Mouse (Mus musculus) MEL (cell line): Measurements from ENCODE around the gene Sdsl. TPM values are rescaled to one million over a fixed set of nuclear protein-coding genes. Genes with fewer than 3 reads are reported as not detected.

Experiments
- DNase-seq: peaks from one replicate; pipeline ENCODE4 v3.0.0; 2011; ENCODE audit warnings: low read depth, low spot score
- H3K27ac ChIP-seq: 2 replicates; pipeline ENCODE4 v1.5.1; 2012; ENCODE audit warnings: low read depth, mild to moderate bottlenecking, control low read depth, low read length, moderate library complexity; ENCODE audit not compliant: control insufficient read depth
- H3K27me3 ChIP-seq, 2 experiments: fragments of 150-350 bp in 1 of 2; sonication (generic) in 1 of 2; 2 replicates each; pipeline ENCODE4 v1.6.1; 2012; ENCODE audit warnings: low read length in 2 of 2, mild to moderate bottlenecking in 2 of 2, improper control_type of control experiment in 1 of 2, moderate library complexity in 1 of 2; ENCODE audit not compliant: insufficient read depth in 2 of 2, control insufficient read depth in 1 of 2
- H3K36me3 ChIP-seq, 2 experiments: 2 replicates each; pipeline ENCODE4 v1.6.1; 2012 to 2014; ENCODE audit warnings: low read length in 2 of 2, improper control_type of control experiment in 1 of 2, inconsistent platforms in 1 of 2, mild to moderate bottlenecking in 1 of 2; ENCODE audit not compliant: insufficient read depth in 2 of 2, control insufficient read depth in 1 of 2
- H3K4me1 ChIP-seq, 2 experiments: fragments of 150-350 bp in 1 of 2; sonication (generic) in 1 of 2; 2 replicates each; pipeline ENCODE4 v1.6.1; 2012; ENCODE audit warnings: low read length in 2 of 2, improper control_type of control experiment in 1 of 2, mild to moderate bottlenecking in 1 of 2; ENCODE audit not compliant: insufficient read depth in 2 of 2, control insufficient read depth in 1 of 2
- H3K4me3 ChIP-seq, 2 experiments: fragments of 150-350 bp in 1 of 2; sonication (generic) in 1 of 2; 2 replicates each; pipeline ENCODE4 v1.5.1; 2012; ENCODE audit warnings: low read depth in 2 of 2, low read length in 2 of 2, mild to moderate bottlenecking in 2 of 2, moderate library complexity in 2 of 2, control low read depth in 1 of 2, improper control_type of control experiment in 1 of 2; ENCODE audit not compliant: control insufficient read depth in 1 of 2, insufficient read depth in 1 of 2
- H3K79me2 ChIP-seq: 2 replicates; pipeline ENCODE4 v1.6.1; 2012; ENCODE audit warnings: mild to moderate bottlenecking, low read length, moderate library complexity; ENCODE audit not compliant: control insufficient read depth, poor library complexity, insufficient read depth
- H3K9ac ChIP-seq: 2 replicates; pipeline ENCODE4 v1.6.1; 2012; ENCODE audit warnings: low read depth, mild to moderate bottlenecking, control low read depth, low read length, moderate library complexity; ENCODE audit not compliant: control insufficient read depth, poor library complexity, severe bottlenecking
- H3K9me3 ChIP-seq: fragments of 150-350 bp; sonication (generic); replicated peaks from 2 replicates; pipeline ENCODE4 v1.6.1; 2012; ENCODE audit warnings: mild to moderate bottlenecking, low read length, improper control_type of control experiment, moderate library complexity; ENCODE audit not compliant: insufficient read depth
- BHLHE40 ChIP-seq: IDR thresholded peaks from 2 replicates; pipeline ENCODE4 v1.6.1; 2012; ENCODE audit warnings: low read depth, mild to moderate bottlenecking, inconsistent platforms, low read length, improper control_type of control experiment, borderline replicate concordance
- CHD2 ChIP-seq: IDR thresholded peaks from 2 replicates; pipeline ENCODE4 v1.6.1; 2011; ENCODE audit warnings: low read length, improper control_type of control experiment
- CTCF ChIP-seq, 3 experiments: IDR thresholded peaks in 2 of 3; conservative IDR thresholded peaks in 1 of 3; 2 replicates each; pipeline ENCODE4 v1.5.1; 2011 to 2012; ENCODE audit warnings: low read length in 3 of 3, low read depth in 2 of 3, mild to moderate bottlenecking in 2 of 3, improper control_type of control experiment in 1 of 3, inconsistent platforms in 1 of 3, mixed read lengths in 1 of 3, moderate library complexity in 1 of 3; ENCODE audit not compliant: control insufficient read depth in 1 of 3, insufficient read depth in 1 of 3, poor library complexity in 1 of 3, severe bottlenecking in 1 of 3
- ELF1 ChIP-seq: IDR thresholded peaks from 2 replicates; pipeline ENCODE4 v1.6.1; 2014; ENCODE audit warnings: low read depth, mild to moderate bottlenecking, inconsistent platforms, low read length, improper control_type of control experiment, moderate library complexity
- EP300 ChIP-seq, 2 experiments: IDR thresholded peaks; 2 replicates each; pipeline ENCODE4 v1.6.1; 2011; ENCODE audit warnings: improper control_type of control experiment in 2 of 2, low read length in 2 of 2, low read depth in 1 of 2, mild to moderate bottlenecking in 1 of 2
- GABPA ChIP-seq: IDR thresholded peaks from 2 replicates; pipeline ENCODE4 v1.6.1; 2012; ENCODE audit warnings: low read depth, mild to moderate bottlenecking, inconsistent platforms, low read length, improper control_type of control experiment, moderate library complexity
- HCFC1 ChIP-seq: IDR thresholded peaks from 2 replicates; pipeline ENCODE4 v1.6.1; 2012; ENCODE audit warnings: low read depth, mild to moderate bottlenecking, inconsistent platforms, low read length, improper control_type of control experiment, moderate library complexity
- JUND ChIP-seq: IDR thresholded peaks from 2 replicates; pipeline ENCODE4 v1.6.1; 2011; ENCODE audit warnings: low read depth, mild to moderate bottlenecking, improper control_type of control experiment, low read length
- MAFK ChIP-seq: IDR thresholded peaks from 2 replicates; pipeline ENCODE4 v1.6.1; 2011; ENCODE audit warnings: low read depth, mild to moderate bottlenecking, low read length, improper control_type of control experiment, borderline replicate concordance
- MYB ChIP-seq: IDR thresholded peaks from 2 replicates; pipeline ENCODE4 v1.6.1; 2011; ENCODE audit warnings: mild to moderate bottlenecking, low read depth, low read length, improper control_type of control experiment
- NRF1 ChIP-seq: IDR thresholded peaks from 2 replicates; pipeline ENCODE4 v1.6.1; 2014; ENCODE audit warnings: low read depth, mild to moderate bottlenecking, inconsistent platforms, low read length, improper control_type of control experiment, moderate library complexity; ENCODE audit not compliant: poor library complexity, insufficient read depth, severe bottlenecking
- RCOR1 ChIP-seq: IDR thresholded peaks from 2 replicates; pipeline ENCODE4 v1.6.1; 2012; ENCODE audit warnings: low read depth, mild to moderate bottlenecking, inconsistent platforms, low read length, improper control_type of control experiment
- SIN3A ChIP-seq: IDR thresholded peaks from 2 replicates; pipeline ENCODE4 v1.6.1; 2012; ENCODE audit warnings: low read length, improper control_type of control experiment, inconsistent platforms
- SMC3 ChIP-seq: IDR thresholded peaks from 2 replicates; pipeline ENCODE4 v1.6.1; 2011; ENCODE audit warnings: low read depth, low read length, improper control_type of control experiment
- TBP ChIP-seq: IDR thresholded peaks from 2 replicates; pipeline ENCODE4 v1.8.0; 2011; ENCODE audit warnings: low read depth, low read length, improper control_type of control experiment
- TCF12 ChIP-seq: IDR thresholded peaks from 2 replicates; pipeline ENCODE4 v1.6.1; 2014; ENCODE audit warnings: low read depth, mild to moderate bottlenecking, inconsistent platforms, low read length, improper control_type of control experiment, moderate library complexity
- UBTF ChIP-seq: IDR thresholded peaks from 2 replicates; pipeline ENCODE4 v1.6.1; 2012; ENCODE audit warnings: low read depth, mild to moderate bottlenecking, inconsistent platforms, low read length, improper control_type of control experiment, moderate library complexity, borderline replicate concordance; ENCODE audit not compliant: insufficient read depth
- USF1 ChIP-seq: IDR thresholded peaks from 2 replicates; pipeline ENCODE4 v1.6.1; 2014; ENCODE audit warnings: low read depth, mild to moderate bottlenecking, inconsistent platforms, low read length, improper control_type of control experiment, moderate library complexity
- ZKSCAN1 ChIP-seq: IDR thresholded peaks from 2 replicates; pipeline ENCODE4 v1.6.1; 2012; ENCODE audit warnings: low read depth, mild to moderate bottlenecking, inconsistent platforms, low read length, improper control_type of control experiment, moderate library complexity
- polyA plus RNA-seq, 2 experiments: library from polyadenylated mRNA; stranded (reverse) in 1 of 2; unstranded in 1 of 2; fragments of >175 nt in 1 of 2; fragments of >200 nt in 1 of 2; gene quantifications; 2 replicates each; pipeline versions ENCODE4 v1.2.1 to v1.2.4; 2012; ENCODE audit warnings: low replicate concordance in 2 of 2, low read depth in 1 of 2; ENCODE audit not compliant: insufficient read length in 2 of 2, insufficient read depth in 1 of 2, missing spikeins in 1 of 2
- total RNA-seq: library from RNA; depleted of rRNA; stranded (reverse); fragments of 300-350 nt; gene quantifications from 2 replicates; pipeline ENCODE4 v1.2.3, GENCODE M21; 2012

Sdsl gene
- total and polyA plus RNA-seq, 3 experiments = 12.1 to 21.0 TPM; not detected in 1

DNA sequence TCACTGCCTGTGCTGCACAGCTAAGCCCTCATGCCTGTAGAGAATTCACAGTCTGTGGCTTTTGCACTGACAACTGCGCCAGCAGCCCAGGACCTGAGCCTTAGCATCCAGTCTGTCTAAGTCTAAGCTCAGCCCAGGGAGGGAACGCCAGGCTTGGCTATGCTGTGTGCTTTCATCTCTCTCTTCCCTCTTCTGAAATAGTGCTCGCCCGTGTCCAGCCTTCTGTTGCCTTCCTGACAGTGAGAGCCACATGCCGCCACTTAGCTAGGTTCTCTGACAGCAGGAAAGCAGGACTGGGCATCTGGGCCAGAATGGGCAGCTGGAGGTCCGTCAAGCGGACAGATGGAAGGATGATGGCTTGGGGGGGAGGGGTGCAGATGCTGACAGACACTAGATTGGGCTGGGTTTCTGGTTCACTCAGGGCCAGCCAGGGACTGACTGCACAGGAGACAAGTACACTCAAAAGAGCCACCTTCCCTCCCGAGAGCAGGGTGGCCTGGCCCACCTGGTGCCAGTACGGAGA is 21.3 kb upstream of the Sdsl start:
- H3K27me3 ChIP-seq = no peaks in the 10 kb centered on the region
- H3K79me2 ChIP-seq = no peaks in the 10 kb centered on the region
- H3K36me3 ChIP-seq = no peaks in the 10 kb centered on the region; a peak in 1 of 4 replicates
- no peaks in the 10 kb centered on the region for H3K4me1 ChIP-seq
- H3K9me3 ChIP-seq = no peaks in the 10 kb centered on the region
- TF ChIP-seq ZKSCAN1 (no peak), CHD2 (no peak), CTCF (IDR thresholded peaks at IDR 0.05 in 2 of 3, conservative IDR thresholded peaks at IDR 0.05 in 1 of 3; ENCODE audit: control insufficient read depth in 1 of 3, insufficient read depth in 1 of 3, low read depth in 2 of 3, low read length in 3 of 3, poor library complexity in 1 of 3, severe bottlenecking in 1 of 3) (no peak), JUND (no peak), MAFK (no peak), ELF1 (no peak), HCFC1 (no peak), MYB (no peak), RCOR1 (no peak), SIN3A (no peak), USF1 (no peak), TBP (no peak)
- no peak overlapping the region for H3K9ac ChIP-seq
- H3K27ac ChIP-seq = no peak overlapping the region
- no peak overlapping the region for H3K4me3 ChIP-seq
- no peak for DNase-seq

DNA sequence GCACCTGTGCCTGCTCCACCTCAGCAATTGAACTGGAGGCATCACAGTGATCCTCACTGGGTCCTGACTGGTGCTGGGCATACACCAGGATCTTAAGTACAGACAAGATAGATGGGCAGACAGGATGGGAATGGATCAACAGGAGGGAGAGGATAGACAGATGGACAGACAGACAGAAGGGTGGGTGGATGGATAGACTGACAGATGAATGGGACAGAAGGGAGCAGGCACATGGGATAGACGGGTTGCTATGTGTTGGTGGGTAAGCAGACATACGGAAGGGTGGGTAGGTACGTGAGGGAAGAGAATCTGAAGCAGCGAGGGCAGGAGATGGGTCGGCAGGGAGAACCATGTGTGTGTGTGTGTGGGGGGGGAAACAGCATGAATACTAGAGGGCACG is 20.8 kb upstream of the Sdsl start:
- Histone ChIP-seq H3K9ac (no peak overlapping the region), H3K27ac (no peak overlapping the region), H3K79me2 (no peaks in the 10 kb centered on the region), H3K4me3 (no peak overlapping the region), H3K36me3 (no peaks in the 10 kb centered on the region; a peak in 1 of 4 replicates), H3K27me3 (no peaks in the 10 kb centered on the region), H3K4me1 (no peaks in the 10 kb centered on the region), H3K9me3 (no peaks in the 10 kb centered on the region)
- no peak for DNase-seq
- TF ChIP-seq SMC3 (no peak), UBTF (no peak), USF1 (no peak), BHLHE40 (no peak), HCFC1 (no peak), MAFK (no peak), TBP (no peak), ELF1 (no peak), TCF12 (no peak), EP300 (IDR thresholded peaks at IDR 0.05; ENCODE audit: low read depth in 1 of 2, low read length in 2 of 2) (no peak), JUND (no peak), NRF1 (no peak), GABPA (no peak), CHD2 (no peak)
